Mouse (Mus musculus) T-cell, adult 2 months (primary cell): ENCODE measurements around the gene Ly6g6c.
"Not testable (repeated sequence)": the region's sequence is repeated elsewhere in the genome, so short reads cannot be mapped to it uniquely, and the experiment has no call there.

ENCODE experiments used
- DNase-seq: peaks from one replicate; pipeline ENCODE4 v3.0.0; 2022; ENCODE audit warnings: low spot score

The Ly6g6c gene

GRCm38 (mm10) chr17:35031880-35032279, 33.3 kb upstream of the Ly6g6c start:
- DNase-seq = no peak

GRCm38 (mm10) chr17:35032323-35032870, 32.8 kb upstream of the Ly6g6c start:
- DNase-seq = no peak

DNA sequence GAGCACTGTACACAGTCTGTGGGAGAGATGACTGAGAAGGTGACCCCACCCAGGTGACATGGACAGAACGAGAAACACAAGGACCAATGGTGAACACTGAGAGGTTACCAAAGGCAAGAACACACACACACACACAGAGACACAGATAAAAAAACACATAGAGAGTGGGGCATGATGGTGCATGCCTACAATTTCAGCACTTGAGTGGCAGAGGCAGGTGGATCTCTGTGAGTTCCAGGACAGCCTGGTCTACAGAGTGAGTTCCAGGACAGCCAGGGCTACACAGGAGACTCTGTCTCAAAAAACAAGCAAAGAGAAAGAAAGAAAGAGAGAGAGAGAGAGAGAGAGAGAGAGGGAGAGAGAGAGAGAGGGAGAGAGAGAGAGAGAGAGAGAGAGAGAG, 31.5 kb upstream of the Ly6g6c start:
- DNase-seq = not testable (repeated sequence)

DNA sequence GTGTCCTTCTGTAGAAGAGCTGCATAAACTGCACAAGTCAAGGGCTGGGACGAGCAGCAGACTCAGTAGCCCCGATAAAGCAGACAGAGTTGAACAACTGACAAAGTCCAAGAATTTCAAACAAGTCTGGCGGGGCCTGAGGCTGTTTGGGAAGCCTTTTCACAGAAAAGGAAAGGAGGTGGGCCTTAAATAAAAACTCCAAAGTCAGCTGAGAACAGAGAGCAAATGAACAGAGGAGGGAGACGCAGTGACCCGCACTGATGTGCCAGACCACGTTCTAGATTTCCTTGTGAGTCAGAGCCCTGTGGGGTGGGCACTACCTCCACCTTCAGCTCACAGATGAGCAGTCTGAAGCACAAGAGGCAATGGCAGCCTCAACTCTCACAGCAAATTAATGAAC, 30.3 kb upstream of the Ly6g6c start:
- no peak for DNase-seq

GRCm38 (mm10) chr17:35039121-35039873, 25.9 kb upstream of the Ly6g6c start:
- DNase-seq = no peak

- no peak for DNase-seq
These were observed 21.4 kb upstream of the Ly6g6c start for GRCm38 (mm10) chr17:35043794-35044193.

DNA sequence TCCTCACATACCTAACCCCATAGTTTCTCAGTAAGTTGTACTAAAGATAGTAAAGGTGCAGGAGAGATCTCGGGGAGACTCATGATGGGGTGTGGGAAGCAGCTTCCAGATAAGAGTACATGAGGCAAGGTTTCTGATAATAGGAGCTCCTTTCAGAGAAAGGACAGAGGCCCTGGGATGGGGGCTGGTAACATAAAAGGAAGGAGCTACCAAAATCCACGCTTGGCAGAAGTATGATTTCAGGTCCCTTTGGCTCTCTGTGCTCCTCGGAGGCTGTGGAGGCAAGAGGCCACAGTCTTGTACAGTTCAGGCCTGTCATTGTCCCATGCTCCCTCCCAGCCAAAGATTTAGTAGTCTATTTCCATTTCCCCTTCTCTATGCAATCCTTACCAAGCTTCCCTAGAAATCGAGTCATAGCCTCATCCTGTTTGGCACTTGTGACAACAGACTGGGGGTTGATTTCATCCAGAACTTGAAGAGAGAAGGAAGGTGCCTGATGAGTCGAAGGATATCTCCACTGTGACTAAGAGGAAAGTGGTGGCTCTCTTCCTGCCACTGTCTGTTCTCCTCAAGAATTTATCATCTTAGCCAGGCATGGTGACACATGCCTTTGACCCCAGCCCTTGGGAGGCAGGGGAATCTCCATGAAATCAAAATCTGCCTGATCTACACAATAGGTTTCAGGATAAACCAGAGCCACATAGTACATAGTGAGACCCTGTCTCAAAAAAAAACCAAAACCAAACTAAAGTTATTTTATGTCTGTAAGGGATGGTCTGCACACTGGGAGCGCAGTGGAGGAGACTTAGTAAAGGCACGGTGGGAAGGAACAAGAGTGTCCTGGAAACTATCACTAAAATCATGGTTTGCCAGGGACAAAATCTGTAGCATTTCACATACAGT, 20.0 kb upstream of the Ly6g6c start:
- DNase-seq = no peak

DNA sequence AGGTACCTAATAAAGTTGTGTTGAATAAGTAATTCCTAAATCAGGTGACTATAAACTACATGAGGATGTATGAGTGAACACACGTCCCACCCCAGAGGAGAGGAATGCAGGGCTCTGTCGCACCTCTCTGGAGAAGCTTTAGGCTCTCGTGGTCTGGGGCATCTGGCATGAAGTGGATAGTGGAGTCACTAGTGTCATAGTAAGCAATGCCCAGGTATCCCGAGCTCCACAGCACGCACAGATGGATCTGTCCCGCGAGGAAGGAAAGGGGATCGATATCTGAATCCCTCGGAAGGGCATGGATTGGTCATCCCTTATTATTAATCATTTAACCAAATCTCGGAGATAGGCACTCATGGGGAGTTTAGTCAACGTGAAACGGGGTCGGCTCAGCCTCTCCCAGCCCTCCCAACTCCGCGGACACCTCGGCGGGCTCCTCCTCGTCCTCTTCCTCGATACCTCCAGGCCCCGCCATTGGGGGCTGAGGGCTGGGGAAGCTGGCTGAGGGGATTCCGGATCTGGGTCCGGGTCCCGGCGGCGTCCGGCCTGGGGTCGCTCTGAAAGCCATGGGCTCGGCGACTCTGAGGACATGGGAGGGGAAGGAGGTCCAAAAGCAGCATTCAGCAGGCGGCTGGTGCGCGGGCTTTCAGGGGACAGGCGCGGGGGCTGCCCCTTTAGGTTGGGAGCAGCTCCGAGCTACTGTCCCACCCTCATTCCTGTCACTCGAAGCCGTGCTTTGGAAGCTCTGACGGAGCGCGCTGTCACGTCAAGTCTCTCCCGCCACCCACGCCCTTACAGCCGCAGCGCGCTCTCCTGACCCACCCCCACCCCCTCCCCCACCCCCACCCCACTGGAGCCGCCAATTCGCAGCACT, 19.1 kb upstream of the Ly6g6c start:
- no peak for DNase-seq

GRCm38 (mm10) chr17:35046681-35047455, 18.3 kb upstream of the Ly6g6c start, which contains the start of gene Msh5:
TSS of gene Msh5 (minus strand) at chr17:35046745.
- DNase-seq = peak; percentile 94

DNA sequence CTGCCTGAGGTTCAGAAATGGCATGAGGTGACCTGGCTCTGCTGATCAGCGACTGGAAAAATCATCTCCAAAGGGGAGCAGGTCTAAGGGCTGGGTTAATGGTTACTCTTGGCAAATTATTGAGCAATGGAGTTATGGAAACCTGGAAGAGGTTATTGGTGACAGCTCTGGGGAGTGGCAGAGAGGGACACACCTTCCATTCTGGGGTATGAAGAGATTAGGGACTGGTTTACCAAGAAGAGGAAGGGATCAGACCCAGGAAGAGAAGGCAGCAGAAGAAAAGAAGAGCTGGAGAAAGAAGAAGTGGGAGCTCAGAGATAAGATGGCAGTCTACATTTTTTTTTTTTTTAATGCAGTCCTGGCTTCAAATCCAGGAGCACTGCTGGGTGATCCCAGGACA, 17.5 kb upstream of the Ly6g6c start:
- DNase-seq = no peak

DNA sequence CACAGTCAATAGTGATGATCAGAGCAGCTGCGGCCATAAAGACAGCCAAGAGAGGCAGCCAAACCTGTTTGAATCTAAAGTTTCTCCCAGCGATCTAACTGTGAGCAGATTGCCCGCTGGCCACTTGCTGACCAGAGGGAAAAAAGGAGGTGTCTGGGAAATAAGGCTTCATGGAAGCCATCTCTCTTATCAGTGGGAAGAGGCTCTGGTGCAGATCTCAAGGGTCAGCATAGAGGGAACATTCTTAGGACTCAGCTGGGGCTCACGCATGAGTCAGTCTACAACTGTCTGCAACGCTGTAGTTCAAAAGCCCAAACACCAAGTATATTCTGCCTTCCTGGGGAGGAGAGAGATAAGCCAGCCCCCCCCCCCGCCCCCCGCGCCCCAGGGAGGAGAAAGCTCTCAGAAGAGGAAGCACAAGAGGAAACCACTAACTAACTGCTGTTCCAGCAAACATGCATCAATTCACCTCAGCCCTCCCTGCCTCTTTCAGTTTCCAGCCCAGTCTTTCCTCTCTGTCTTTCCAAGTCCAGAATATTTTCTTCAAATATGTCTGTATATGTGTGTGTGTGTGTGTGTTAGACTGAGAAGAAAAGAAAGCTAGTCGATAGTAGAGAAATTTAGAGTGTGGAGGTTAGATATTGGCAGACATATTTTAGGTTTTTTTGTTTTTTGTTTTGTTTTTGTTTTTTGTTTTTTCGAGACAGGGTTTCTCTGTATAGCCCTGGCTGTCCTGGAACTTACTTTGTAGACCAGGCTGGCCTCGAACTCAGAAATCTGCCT, 16.8 kb upstream of the Ly6g6c start:
- DNase-seq = peak; percentile 42

- no peak for DNase-seq
These were observed 16.2 kb upstream of the Ly6g6c start for GRCm38 (mm10) chr17:35048932-35049440.

DNA sequence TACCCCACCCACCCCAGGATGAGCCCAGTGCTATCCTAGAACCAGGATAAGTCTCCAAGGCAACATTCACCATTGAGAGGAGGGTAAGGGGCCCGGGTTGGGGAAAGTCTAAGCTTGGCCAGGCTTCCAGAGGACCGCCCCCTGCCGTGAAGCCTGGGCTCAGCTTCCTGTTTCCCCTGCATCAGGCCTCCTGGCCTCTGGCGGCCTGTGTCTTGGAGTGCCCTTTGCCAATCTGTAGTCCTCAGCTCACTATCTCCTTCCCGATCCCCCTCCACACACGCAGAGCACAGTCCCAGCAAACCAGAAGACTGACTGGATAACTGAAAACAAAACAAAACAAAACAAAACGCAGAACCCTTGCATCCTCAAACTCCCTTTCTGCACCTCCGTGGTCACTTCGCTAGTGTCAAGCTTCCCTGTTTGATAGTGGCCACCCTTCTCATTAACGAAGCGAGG, 15.6 kb upstream of the Ly6g6c start, which contains the start of gene Clic1:
Clic1 (plus strand) TSS at position 406 of the 456 bp plus-strand sequence.
- peak; percentile 21 for DNase-seq

DNA sequence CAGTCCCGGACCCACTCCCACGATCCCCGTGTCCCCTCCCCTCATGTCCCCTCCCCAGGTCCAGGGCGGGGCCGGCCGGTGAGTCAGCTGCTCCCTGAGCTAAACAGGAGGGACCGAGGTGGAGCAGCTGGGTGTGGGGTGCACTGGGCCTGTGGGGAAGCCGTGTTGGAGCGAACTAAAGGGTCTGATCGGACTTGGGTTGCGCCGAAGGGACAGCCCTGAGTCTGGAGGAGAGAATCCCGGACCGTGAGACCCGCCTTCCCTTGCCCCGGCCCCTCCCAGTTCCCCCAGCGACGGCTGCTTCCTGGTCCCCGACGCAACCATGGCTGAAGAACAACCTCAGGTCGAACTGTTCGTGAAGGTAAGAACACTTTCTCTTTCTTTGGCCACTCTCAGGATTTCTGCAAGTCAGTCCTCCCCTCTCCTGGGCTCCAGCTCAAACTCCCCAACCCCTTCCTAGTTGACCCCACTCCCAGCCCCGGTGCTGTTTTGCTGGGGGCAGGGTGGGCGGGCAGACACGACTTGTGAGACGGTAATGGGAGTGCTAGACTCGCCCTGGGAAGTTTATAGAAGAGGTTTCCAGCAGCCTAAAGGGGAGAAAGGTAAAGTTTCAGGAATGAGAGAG, 14.9 kb upstream of the Ly6g6c start:
- DNase-seq = peak; percentile 42

DNA sequence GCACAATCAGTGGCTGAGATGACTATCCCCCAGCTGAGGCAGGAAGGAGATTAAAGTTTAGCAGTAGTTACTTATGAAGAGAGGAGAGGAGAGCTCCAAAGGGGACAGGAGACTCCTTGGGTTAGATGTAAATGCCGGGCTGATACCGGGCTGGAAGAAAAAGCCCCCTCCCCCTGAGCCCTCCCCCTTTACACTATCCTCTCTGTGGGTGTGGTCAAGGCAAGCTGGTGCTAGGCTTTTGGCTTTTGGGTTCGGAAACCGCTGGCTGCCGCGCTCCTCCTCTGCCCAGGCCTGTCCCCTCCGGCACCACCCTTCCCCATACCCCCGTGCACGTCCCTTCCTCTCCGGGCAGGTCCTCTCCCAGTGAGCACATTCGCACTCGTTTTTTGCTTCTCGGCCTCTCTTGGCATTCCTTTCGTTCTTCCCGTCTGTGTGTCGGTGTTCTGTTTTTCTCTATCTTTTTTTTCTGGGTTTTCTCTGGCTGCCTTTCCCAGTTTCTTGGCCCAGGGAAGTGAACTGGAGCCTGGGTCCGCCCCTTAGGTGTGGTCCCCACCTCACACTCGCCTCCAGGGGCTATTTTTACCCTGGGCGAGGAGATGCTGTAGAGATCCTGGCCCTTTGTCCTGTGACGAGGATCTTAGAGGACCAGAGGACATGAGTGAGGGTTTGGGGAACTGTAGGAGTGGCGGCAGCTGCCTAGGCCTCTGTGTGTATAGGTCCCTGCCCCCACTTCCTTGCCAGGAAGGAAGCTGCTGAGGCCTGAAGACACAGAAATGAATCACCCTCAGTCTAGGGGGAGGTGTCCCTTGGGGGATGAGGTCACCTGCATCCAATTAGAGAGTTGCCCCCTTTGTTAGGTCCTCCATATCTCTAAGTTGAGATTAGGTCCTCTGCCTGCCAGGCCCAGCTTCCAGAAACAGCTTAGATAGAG, 13.8 kb upstream of the Ly6g6c start:
- DNase-seq = peak; percentile 80

DNA sequence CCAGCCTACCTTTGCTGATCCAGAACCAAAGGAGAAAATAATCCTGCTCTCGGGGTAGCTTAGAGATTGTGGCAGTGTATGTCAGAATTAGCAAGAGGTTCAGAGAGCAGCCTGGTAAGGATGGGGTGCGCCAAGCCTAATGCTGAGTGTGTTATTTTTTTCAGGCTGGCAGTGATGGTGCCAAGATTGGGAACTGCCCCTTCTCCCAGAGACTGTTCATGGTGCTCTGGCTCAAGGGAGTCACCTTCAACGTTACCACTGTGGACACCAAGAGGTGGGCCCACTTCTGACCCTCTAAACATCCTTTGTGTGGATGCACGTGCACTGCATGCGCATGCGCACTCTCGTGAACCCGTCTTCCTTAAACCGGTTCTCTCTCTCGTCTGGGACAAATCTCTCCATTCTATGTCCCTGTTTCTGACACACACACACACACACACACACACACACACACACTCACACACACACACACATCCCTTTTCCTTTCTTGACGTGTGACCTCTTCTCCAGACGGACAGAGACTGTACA, 12.9 kb upstream of the Ly6g6c start:
- DNase-seq = no peak

- DNase-seq = no peak
These were observed 9.3 kb upstream of the Ly6g6c start for GRCm38 (mm10) chr17:35055691-35056495.
